Mouse (Mus musculus): ENCODE data around the gene Thop1. TPM values are rescaled to one million over a fixed set of nuclear protein-coding genes. Genes with fewer than 3 reads are reported as not detected.

Thop1 gene
- 35.9 and 37.2 TPM in 2 replicates for polyA plus RNA-seq (2014; fragmentation: Nextera tagmentation; extraction: Ambion mirVana)

DNA sequence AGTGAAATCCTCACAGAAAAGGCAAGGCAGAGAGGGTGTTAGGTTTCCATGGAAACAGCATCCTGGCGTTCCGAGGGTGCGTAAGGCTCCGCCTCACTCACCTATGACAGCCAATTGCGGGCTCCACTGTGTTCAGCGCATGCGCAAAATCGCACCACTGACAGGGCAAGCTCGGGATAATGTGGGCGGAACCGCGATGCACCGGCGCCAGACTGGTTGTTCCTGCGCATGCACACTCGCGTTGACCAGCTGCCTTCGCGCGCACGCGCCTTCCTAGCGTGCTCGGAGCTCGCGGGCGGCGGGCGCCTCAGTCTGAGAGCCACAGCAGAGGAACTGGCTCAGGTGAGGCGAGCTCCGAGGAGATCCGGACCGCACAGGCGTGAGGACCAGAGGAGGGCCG lies at the start of gene Thop1:
TSS of gene Thop1 (plus strand) at position 200 of the 400 bp plus-strand sequence.
- H3K27me3 ChIP-seq (ENCODE audit: control insufficient read depth, insufficient read depth, low read length): no peaks in the 10 kb centered on the region
- peaks cover 17% of the 10 kb centered on the region for H3K4me1 ChIP-seq (replicated peaks; ENCODE audit: control insufficient read depth, insufficient read depth, low read length)
- peak within 1 kb of the TSS; percentile 70 for H3K4me3 ChIP-seq (replicated peaks; ENCODE audit: low read length)
- H3K9me3 ChIP-seq (ENCODE audit: control insufficient read depth, low read length): no peaks in the 10 kb centered on the region
- WGBS: under 1% methylated on average over 35 of the region's 35 CpGs
- H3K4me2 ChIP-seq (replicated peaks): peak within 1 kb of the TSS; percentile 79
- peaks cover 17% of the 10 kb centered on the region for H3K36me3 ChIP-seq (replicated peaks; ENCODE audit: control insufficient read depth, insufficient read depth)
- H3K27ac ChIP-seq: peak within 1 kb of the TSS; percentile 60
- peak within 1 kb of the TSS; percentile 83 for H3K9ac ChIP-seq
- DNase-seq (ENCODE audit: low spot score) (peak; percentile 99), ATAC-seq (ENCODE audit: low FRiP score) (peak; percentile 97)

- H3K27ac ChIP-seq: no peak overlapping the region
- ATAC-seq (ENCODE audit: low FRiP score) (no peak), DNase-seq (ENCODE audit: low spot score) (no peak)
- H3K9me3 ChIP-seq (ENCODE audit: control insufficient read depth, low read length): no peaks in the 10 kb centered on the region
- WGBS: 69% methylated on average over 2 of the region's 2 CpGs
- no peak overlapping the region for H3K9ac ChIP-seq
- peaks cover 19% of the 10 kb centered on the region for H3K27me3 ChIP-seq (ENCODE audit: control insufficient read depth, insufficient read depth, low read length)
- no peak overlapping the region for H3K4me2 ChIP-seq (replicated peaks)
- peaks cover 10% of the 10 kb centered on the region for H3K36me3 ChIP-seq (replicated peaks; ENCODE audit: control insufficient read depth, insufficient read depth)
- H3K4me1 ChIP-seq (replicated peaks; ENCODE audit: control insufficient read depth, insufficient read depth, low read length): peaks cover 14% of the 10 kb centered on the region; the same call in 1 of the 2 replicates
- no peak overlapping the region for H3K4me3 ChIP-seq (replicated peaks; ENCODE audit: low read length)
Measured at GRCm38 (mm10) chr10:81020207-81020606, 49.6 kb upstream of the Thop1 start.

GRCm38 (mm10) chr10:81021547-81022110 lies 48.2 kb upstream of the Thop1 start:
- Histone ChIP-seq H3K9ac (no peak overlapping the region), H3K27ac (no peak overlapping the region), H3K36me3 (replicated peaks; ENCODE audit: control insufficient read depth, insufficient read depth) (peaks cover 10% of the 10 kb centered on the region), H3K9me3 (ENCODE audit: control insufficient read depth, low read length) (no peaks in the 10 kb centered on the region), H3K27me3 (ENCODE audit: control insufficient read depth, insufficient read depth, low read length) (peaks cover 19% of the 10 kb centered on the region), H3K4me1 (replicated peaks; ENCODE audit: control insufficient read depth, insufficient read depth, low read length) (peaks cover 14% of the 10 kb centered on the region), H3K4me2 (replicated peaks) (peak overlapping the region; percentile 31), H3K4me3 (replicated peaks; ENCODE audit: low read length) (no peak overlapping the region)
- 17% methylated on average over 26 of the region's 26 CpGs for WGBS
- ATAC-seq (ENCODE audit: low FRiP score) (no peak), DNase-seq (ENCODE audit: low spot score) (no peak)

GRCm38 (mm10) chr10:81022744-81023143 lies 47.1 kb upstream of the Thop1 start:
- H3K4me3 ChIP-seq (replicated peaks; ENCODE audit: low read length): no peak overlapping the region
- DNase-seq (ENCODE audit: low spot score) (no peak), ATAC-seq (ENCODE audit: low FRiP score) (no peak)
- H3K27ac ChIP-seq: no peak overlapping the region
- WGBS: 76% methylated on average over 8 of the region's 8 CpGs
- no peaks in the 10 kb centered on the region for H3K9me3 ChIP-seq (ENCODE audit: control insufficient read depth, low read length)
- H3K4me2 ChIP-seq (replicated peaks): no peak overlapping the region
- peaks cover 14% of the 10 kb centered on the region for H3K4me1 ChIP-seq (replicated peaks; ENCODE audit: control insufficient read depth, insufficient read depth, low read length)
- no peak overlapping the region for H3K9ac ChIP-seq
- H3K27me3 ChIP-seq (ENCODE audit: control insufficient read depth, insufficient read depth, low read length): peaks cover 19% of the 10 kb centered on the region
- H3K36me3 ChIP-seq (replicated peaks; ENCODE audit: control insufficient read depth, insufficient read depth): peaks cover 10% of the 10 kb centered on the region

DNA sequence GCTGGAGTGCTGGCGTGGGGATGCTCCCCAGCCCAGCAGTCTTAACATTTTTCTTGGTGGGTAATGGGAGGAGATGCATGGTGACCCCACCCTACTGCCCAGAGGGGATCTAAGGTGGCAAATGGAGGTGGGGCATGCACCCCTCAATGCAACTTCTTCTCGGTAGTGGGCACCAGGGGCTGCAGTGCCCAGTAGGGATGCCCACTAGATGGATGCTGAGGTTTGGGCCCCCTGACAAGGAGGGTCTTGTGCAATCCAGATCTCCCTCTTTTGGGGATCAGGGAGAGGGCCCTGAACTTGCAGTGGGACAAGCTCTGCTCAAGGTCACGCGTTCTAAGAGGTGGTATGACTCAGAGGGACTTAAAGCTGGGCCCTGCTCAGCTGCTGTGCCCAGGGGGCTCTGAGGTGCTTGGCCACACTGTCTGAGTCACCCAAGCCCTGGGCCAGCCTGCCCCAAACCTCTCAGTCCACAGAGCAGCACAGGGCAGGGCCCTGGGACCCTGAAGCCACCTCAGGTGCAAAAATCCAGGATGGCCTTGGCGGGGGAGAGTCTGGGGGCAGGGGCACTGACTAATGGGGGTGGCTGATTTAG lies 45.4 kb upstream of the Thop1 start:
- ATAC-seq (ENCODE audit: low FRiP score): peak; percentile 9; the same call in 1 of the 2 replicates
- H3K27ac ChIP-seq: no peak overlapping the region

DNA sequence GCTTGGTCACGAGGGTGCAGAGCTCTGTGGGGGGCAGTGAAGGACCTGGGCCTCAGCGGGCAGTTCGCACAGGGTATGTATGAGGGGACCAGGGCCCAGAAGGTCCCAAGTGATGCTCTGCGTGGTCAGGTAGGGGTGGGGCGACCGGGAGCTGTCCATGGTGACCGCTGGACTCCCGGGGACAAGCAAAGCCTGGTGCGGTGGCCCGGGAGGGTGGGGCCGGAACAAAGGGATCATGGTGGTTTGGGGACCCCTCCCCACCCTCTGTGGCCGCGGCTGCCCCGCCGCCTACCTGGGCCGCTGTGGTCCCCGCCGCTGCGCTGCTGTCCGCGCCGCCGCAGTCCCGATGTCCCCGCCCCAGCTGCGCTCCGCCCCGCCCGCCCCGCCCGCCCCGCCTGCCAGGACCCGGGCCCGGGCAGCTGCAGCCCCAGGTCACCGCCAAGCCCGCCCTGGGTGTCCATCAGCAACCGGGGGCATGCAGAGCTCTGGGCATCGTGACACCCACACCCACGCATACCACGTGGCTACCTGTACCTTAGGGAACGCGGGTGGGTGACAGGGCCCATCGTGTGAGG lies 44.7 kb upstream of the Thop1 start:
- peak; percentile 50 for DNase-seq (ENCODE audit: low spot score)
- ATAC-seq (ENCODE audit: low FRiP score): peak; percentile 36
- Histone ChIP-seq H3K27me3 (ENCODE audit: control insufficient read depth, insufficient read depth, low read length) (peaks cover 19% of the 10 kb centered on the region), H3K36me3 (replicated peaks; ENCODE audit: control insufficient read depth, insufficient read depth) (peaks cover 16% of the 10 kb centered on the region), H3K4me2 (replicated peaks) (peak overlapping the region; percentile 92), H3K9me3 (ENCODE audit: control insufficient read depth, low read length) (no peaks in the 10 kb centered on the region), H3K27ac (peak overlapping the region; percentile 9; the same call in 1 of the 2 replicates), H3K4me1 (replicated peaks; ENCODE audit: control insufficient read depth, insufficient read depth, low read length) (peaks cover 17% of the 10 kb centered on the region), H3K9ac (peak overlapping the region; percentile 88), H3K4me3 (replicated peaks; ENCODE audit: low read length) (peak overlapping the region; percentile 67)
- WGBS: 2% methylated on average over 34 of the region's 43 CpGs

More for the DNA sequence above, 45.4 kb upstream of the Thop1 start:
- H3K4me2 ChIP-seq (replicated peaks): peak overlapping the region; percentile 92
- H3K9ac ChIP-seq: peak overlapping the region; percentile 88
- peaks cover 15% of the 10 kb centered on the region for H3K4me1 ChIP-seq (replicated peaks; ENCODE audit: control insufficient read depth, insufficient read depth, low read length)
- no peak for DNase-seq (ENCODE audit: low spot score)
- peak overlapping the region; percentile 67 for H3K4me3 ChIP-seq (replicated peaks; ENCODE audit: low read length)
- no peaks in the 10 kb centered on the region for H3K9me3 ChIP-seq (ENCODE audit: control insufficient read depth, low read length)
- whole genome bisulfite sequencing: 74% methylated on average over 5 of the region's 5 CpGs
- peaks cover 10% of the 10 kb centered on the region for H3K36me3 ChIP-seq (replicated peaks; ENCODE audit: control insufficient read depth, insufficient read depth)
- H3K27me3 ChIP-seq (ENCODE audit: control insufficient read depth, insufficient read depth, low read length): peaks cover 19% of the 10 kb centered on the region

DNA sequence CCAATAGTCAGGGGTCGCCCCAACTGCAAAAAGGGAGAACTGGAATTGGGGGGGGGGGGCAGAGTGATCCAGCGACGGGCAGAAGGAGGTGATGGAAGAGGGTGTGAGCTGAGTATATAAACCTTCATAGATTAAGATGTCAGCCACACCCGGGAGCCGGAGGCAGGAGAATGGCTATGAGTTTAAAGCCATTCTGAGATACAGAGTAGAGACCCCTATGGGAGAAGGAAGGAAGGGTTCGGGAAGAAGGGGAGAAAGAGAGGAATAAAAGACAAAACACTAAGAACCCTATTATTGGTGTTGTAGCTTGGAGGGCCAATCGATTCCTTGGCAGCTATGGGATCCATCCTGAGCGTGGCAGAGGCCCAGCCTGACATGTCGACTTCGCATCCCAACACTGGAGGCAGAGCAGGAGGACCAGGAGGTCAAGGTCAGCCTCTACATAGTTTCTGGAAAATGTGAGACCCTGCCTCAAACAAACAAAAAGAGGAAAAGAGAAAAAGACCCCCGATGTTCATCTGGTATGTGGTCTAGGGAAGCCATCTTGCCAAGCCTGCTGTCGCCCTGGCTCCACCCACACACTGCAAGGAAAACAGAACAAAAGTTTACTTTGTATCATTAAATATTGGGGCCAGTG lies 44.1 kb upstream of the Thop1 start, which contains the start of gene Diras1:
TSS of gene Diras1 (minus strand) at position 24 of the 637 bp plus-strand sequence.
- DNase-seq (ENCODE audit: low spot score) (no peak), ATAC-seq (ENCODE audit: low FRiP score) (peak; percentile 22; the same call in 1 of the 2 replicates)
- Histone ChIP-seq H3K4me2 (replicated peaks) (peak within 1 kb of the TSS; percentile 92), H3K36me3 (replicated peaks; ENCODE audit: control insufficient read depth, insufficient read depth) (peaks cover 17% of the 10 kb centered on the region), H3K9ac (peak within 1 kb of the TSS; percentile 88), H3K27ac (peak within 1 kb of the TSS; percentile 9; the same call in 1 of the 2 replicates), H3K9me3 (ENCODE audit: control insufficient read depth, low read length) (no peaks in the 10 kb centered on the region), H3K4me1 (replicated peaks; ENCODE audit: control insufficient read depth, insufficient read depth, low read length) (peaks cover 17% of the 10 kb centered on the region), H3K4me3 (replicated peaks; ENCODE audit: low read length) (peak within 1 kb of the TSS; percentile 67), H3K27me3 (ENCODE audit: control insufficient read depth, insufficient read depth, low read length) (peaks cover 19% of the 10 kb centered on the region)
- WGBS: 49% methylated on average over 12 of the region's 12 CpGs

- Histone ChIP-seq H3K36me3 (replicated peaks; ENCODE audit: control insufficient read depth, insufficient read depth) (peaks cover 22% of the 10 kb centered on the region), H3K9me3 (ENCODE audit: control insufficient read depth, low read length) (no peaks in the 10 kb centered on the region), H3K9ac (no peak overlapping the region), H3K4me2 (replicated peaks) (no peak overlapping the region), H3K4me1 (replicated peaks; ENCODE audit: control insufficient read depth, insufficient read depth, low read length) (peaks cover 16% of the 10 kb centered on the region), H3K4me3 (replicated peaks; ENCODE audit: low read length) (no peak overlapping the region), H3K27me3 (ENCODE audit: control insufficient read depth, insufficient read depth, low read length) (peaks cover 19% of the 10 kb centered on the region), H3K27ac (no peak overlapping the region)
- 92% methylated on average over 5 of the region's 5 CpGs for WGBS
- ATAC-seq (ENCODE audit: low FRiP score) (no peak), DNase-seq (ENCODE audit: low spot score) (no peak)
Measured at GRCm38 (mm10) chr10:81026857-81027256, 43.0 kb upstream of the Thop1 start.

- DNase-seq (ENCODE audit: low spot score) (no peak), ATAC-seq (ENCODE audit: low FRiP score) (no peak)
- no peak overlapping the region for H3K27ac ChIP-seq
- H3K9me3 ChIP-seq (ENCODE audit: control insufficient read depth, low read length): no peaks in the 10 kb centered on the region
- no peak overlapping the region for H3K9ac ChIP-seq
- peaks cover 13% of the 10 kb centered on the region for H3K4me1 ChIP-seq (replicated peaks; ENCODE audit: control insufficient read depth, insufficient read depth, low read length)
- H3K4me3 ChIP-seq (replicated peaks; ENCODE audit: low read length): no peak overlapping the region
- H3K36me3 ChIP-seq (replicated peaks; ENCODE audit: control insufficient read depth, insufficient read depth): peaks cover 27% of the 10 kb centered on the region
- no peak overlapping the region for H3K4me2 ChIP-seq (replicated peaks)
- peaks cover 19% of the 10 kb centered on the region for H3K27me3 ChIP-seq (ENCODE audit: control insufficient read depth, insufficient read depth, low read length)
- 71% methylated on average over 4 of the region's 4 CpGs for WGBS
Measured at GRCm38 (mm10) chr10:81027331-81027730, 42.5 kb upstream of the Thop1 start.
